Mouse (Mus musculus): ENCODE measurements around the gene Nwd1.
"Not testable (repeated sequence)": the region's sequence is repeated elsewhere in the genome, so short reads cannot be mapped to it uniquely, and the experiment has no call there.

Nwd1 gene

GRCm38 (mm10) chr8:72646060-72646767, at the start of gene Nwd1:
Nwd1 (plus strand) TSS chr8:72646711.
- DNase-seq (ENCODE audit: low read depth, low spot score) = no peak

- no peak for DNase-seq (ENCODE audit: low read depth, low spot score)
Measured at GRCm38 (mm10) chr8:72642885-72643284, 3.6 kb upstream of the Nwd1 start.

DNA sequence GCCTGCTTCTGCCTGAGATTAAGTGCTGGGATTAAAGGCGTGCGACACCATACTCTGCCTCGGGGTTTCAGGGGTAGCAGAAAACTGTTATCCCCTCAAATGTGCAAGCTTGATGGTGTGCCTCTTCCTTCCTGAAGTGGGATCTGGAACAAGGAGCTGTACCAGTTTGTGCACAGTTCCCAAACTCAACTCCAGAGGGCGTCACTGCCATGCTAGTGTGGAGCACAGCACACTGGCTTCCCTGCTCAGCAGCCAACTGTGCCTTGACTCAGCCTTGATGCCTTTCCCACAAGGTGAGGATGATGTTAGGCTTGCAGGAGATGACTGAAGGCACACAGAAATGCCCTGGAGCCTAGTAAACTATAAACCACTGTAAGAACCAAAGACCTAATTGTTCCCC, 1.9 kb upstream of the Nwd1 start:
- DNase-seq (ENCODE audit: low read depth, low spot score) = no peak

DNA sequence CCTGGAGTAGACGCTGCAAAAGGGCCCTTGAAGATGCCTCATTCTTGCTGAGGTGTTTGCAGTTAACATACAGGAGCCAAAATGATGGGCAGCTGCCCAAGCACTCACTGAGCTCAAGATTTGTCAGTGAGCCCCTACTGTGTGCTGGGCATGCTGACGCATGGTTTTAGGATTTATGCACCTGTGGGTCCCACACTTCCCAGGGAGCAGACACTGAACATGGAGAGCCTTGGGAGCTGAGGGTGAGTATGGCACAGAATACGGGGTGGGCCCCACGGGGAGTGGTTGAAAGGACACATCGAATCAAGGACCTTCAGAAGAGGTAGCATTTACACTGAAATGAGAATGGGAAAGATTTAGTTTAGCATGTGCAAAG, 245 bp downstream of the Nwd1 start:
- DNase-seq (ENCODE audit: low read depth, low spot score) = no peak

GRCm38 (mm10) chr8:72650697-72651096, 4.2 kb downstream of the Nwd1 start:
- DNase-seq (ENCODE audit: low read depth, low spot score) = no peak

- DNase-seq (ENCODE audit: low read depth, low spot score) = peak; percentile 76
Measured at GRCm38 (mm10) chr8:72654565-72655521, 8.3 kb downstream of the Nwd1 start.

- no peak for DNase-seq (ENCODE audit: low read depth, low spot score)
Measured at GRCm38 (mm10) chr8:72655522-72655912, 9.0 kb downstream of the Nwd1 start.

GRCm38 (mm10) chr8:72659967-72660366, 13.5 kb downstream of the Nwd1 start:
- no peak for DNase-seq (ENCODE audit: low read depth, low spot score)

- no peak for DNase-seq (ENCODE audit: low read depth, low spot score)
Measured at GRCm38 (mm10) chr8:72664107-72664652, 17.7 kb downstream of the Nwd1 start.

DNA sequence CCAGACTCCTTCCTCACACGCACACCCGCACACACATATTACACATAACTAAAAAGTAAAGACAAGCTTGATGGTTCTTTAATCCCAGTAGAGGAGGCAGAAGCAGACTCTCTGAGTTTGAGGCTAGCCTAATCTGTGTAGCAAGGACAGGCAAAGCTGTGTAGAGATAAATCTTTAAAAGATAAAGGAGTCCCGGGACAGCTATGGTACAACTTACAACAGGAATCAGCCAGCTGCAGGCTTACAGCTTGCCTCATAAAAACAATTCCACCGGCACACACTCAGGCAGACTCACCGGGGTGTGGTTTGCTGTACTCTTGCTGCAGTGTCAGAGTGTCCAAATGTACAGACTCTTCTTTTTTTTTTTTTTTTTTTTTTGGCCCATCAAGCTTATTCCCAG, 18.2 kb downstream of the Nwd1 start:
- no peak for DNase-seq (ENCODE audit: low read depth, low spot score)

- no peak for DNase-seq (ENCODE audit: low read depth, low spot score)
Measured at GRCm38 (mm10) chr8:72665405-72665804, 18.9 kb downstream of the Nwd1 start.

- DNase-seq (ENCODE audit: low read depth, low spot score) = no peak
Measured at GRCm38 (mm10) chr8:72668925-72669324, 22.4 kb downstream of the Nwd1 start.

DNA sequence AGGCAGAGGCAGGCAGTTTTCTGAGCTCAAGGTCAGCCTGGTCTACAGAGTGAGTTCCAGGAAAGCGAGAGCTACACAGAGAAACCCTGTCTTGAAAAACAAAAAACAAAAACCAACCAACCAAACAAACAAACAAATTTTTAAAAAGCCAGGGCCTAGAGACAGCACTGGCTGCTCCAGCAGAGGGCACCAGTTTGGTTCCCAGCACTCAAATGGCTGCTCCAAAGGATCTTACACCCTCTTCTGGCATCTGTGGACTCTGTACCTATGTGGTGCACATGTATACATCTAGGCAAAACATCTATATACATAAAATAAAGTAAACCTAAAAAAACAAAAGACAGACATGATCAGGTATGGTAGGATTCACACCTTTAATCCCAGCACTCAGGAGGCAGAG, 26.3 kb downstream of the Nwd1 start:
- DNase-seq (ENCODE audit: low read depth, low spot score) = no peak

- no peak for DNase-seq (ENCODE audit: low read depth, low spot score)
Measured at GRCm38 (mm10) chr8:72674184-72674583, 27.7 kb downstream of the Nwd1 start.

GRCm38 (mm10) chr8:72676436-72676835, 29.9 kb downstream of the Nwd1 start:
- no peak for DNase-seq (ENCODE audit: low read depth, low spot score)

DNA sequence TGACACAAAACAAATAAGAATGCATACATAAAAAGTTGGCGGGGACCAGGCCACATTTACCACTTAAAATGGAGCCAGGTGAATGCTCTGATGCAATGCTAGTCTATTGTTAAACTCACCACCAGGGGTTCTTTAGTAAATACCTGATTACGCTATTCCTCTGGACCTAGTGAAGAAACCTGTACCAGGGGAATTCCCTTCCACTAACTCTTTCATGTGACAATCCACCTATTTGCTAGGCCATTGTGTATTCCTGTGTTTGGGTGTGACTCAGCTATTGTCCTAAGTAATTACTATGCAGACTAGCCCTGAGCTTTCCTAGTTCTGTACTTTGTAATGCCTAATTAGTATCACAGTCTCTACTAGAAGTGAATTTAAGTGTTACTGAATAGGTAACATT, 30.3 kb downstream of the Nwd1 start:
- not testable (repeated sequence) for DNase-seq (ENCODE audit: low read depth, low spot score)

GRCm38 (mm10) chr8:72677331-72677730, 30.8 kb downstream of the Nwd1 start:
- no peak for DNase-seq (ENCODE audit: low read depth, low spot score)

DNA sequence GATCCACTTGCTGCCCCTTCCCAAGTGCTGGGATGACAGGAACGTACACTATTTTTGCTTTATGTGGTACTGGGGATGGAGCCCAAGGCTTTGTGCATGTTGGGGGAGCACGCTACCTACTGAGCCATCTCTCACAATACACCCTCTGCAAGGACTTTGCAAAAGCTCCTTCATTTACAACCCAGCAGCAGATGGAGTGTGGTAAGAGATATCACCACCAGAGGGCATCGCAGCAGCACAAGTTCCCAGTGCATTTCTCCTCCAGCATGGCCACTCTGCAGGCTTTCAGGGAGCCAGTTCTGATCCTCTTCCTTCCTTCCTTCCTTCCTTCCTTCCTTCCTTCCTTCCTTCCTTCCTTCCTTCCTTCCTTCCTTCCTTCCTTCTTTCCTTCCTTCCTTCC, 33.6 kb downstream of the Nwd1 start:
- peak; percentile 63 for DNase-seq (ENCODE audit: low read depth, low spot score)

DNA sequence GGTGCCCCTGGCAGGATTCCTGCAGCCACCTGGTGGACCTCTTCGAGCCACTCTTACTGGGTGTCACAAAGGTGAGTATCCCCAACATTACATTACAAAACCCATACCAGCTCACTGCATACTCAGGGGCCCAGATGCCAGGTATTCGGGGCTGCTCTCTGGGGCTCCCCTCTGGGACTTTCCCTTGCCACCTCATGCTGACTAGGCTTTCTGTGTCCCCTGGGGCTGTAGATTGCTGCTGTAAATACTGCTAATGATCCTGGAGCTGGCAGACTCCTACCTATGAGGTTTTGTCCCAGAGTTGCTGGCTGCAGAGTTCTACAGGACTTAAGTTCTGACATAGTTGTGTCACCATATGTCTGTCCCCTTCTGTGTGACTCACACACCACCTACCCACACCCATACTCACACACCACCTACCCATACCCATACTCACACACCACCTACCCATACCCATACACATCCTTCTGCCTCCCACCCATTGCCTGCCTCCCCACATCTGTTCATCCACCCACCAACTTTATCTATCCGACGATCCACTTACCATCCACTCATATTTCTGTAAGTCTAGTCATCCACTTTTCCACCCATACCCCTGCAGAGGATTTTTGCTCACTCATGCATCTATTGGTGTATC, 35.7 kb downstream of the Nwd1 start:
- DNase-seq (ENCODE audit: low read depth, low spot score) = no peak

GRCm38 (mm10) chr8:72683010-72683521, 36.6 kb downstream of the Nwd1 start:
- DNase-seq (ENCODE audit: low read depth, low spot score) = no peak

GRCm38 (mm10) chr8:72683572-72684099, 37.1 kb downstream of the Nwd1 start:
- DNase-seq (ENCODE audit: low read depth, low spot score) = not testable (repeated sequence)
